Mouse (Mus musculus) adrenal gland, adult 10 weeks (tissue): ENCODE data around the gene Smyd2. TPM values are rescaled to one million over a fixed set of nuclear protein-coding genes. Genes with fewer than 3 reads are reported as not detected.

ENCODE experiments used
- polyA plus RNA-seq: library from polyadenylated mRNA; stranded (reverse); fragments of 350-450 nt; fragmentation: Illumina TruSeq; extraction: RNeasy Lipid Tissue Mini Kit (QIAGEN cat#74804); gene quantifications from one replicate; pipeline ENCODE4 v1.2.3, GENCODE M21; 2014; ENCODE audit warnings: low read depth, low replicate concordance

Gene Smyd2
- polyA plus RNA-seq = 11.8 TPM

DNA sequence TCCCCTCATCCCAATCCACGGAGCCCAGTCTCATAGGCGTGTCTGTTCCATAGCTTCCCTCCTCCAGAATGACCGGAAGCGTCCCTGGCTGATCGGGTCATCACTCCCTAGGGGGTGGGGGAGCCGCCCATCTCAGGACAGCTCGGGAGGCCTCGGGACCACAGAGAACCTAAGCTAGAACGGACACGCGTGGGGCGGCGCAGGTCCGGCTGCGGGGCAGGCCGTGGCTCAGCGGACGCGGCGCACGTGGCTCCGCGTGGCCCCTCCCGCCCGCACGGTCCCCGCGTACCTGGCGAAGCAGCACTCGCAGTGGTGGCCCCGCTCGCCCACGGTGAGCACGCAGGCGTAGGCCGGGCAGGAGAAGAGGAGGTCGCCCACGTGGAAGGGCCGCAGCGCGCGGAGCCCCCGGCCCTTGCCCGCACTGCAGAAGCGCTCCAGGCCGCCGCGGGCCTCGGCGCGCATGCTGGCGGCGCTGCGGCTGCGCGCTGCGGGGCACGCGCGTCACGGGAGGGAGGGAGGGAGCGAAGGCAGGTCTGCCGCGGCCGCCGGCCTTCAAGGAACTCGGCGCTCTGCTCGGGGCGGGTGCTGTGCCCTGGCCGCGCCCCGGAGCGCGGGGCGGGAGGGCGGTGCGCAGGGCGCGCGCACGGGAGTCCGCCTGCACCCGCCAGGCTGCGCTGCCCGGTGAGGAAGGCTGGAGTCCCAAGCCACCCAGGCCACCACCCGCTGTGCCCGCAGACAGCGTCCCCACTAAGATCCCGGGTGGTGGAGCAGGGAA is at the start of gene Smyd2:
Smyd2 (minus strand) TSS at position 546 of the 775 bp plus-strand sequence.

Other genes starting within 250 kb of the Smyd2 start
- gene Cenpf, start 234.3 kb downstream of the Smyd2 start, polyA plus RNA-seq = 4.8 TPM
- 5.9 TPM for gene Ptpn14, start 194.1 kb downstream of the Smyd2 start, polyA plus RNA-seq
- gene Prox1, start 248.4 kb upstream of the Smyd2 start, polyA plus RNA-seq = 55.5 TPM